Mouse (Mus musculus) lung, adult 2 months (tissue): Measurements from ENCODE around the gene Sdf2. TPM values are rescaled to one million over a fixed set of nuclear protein-coding genes. Genes with fewer than 3 reads are reported as not detected.
A peak's percentile ranks its signal among the peaks of the same experiment; 100 is the strongest.

Experiments
- DNase-seq: peaks from one replicate; pipeline ENCODE4 v3.0.0; 2022
- H3K4me1 ChIP-seq: fragments of 200-500 bp; 2 replicates; pipeline ENCODE4 v1.6.1; 2011; ENCODE audit warnings: low read length; ENCODE audit not compliant: control insufficient read depth, insufficient read depth
- H3K4me3 ChIP-seq: fragments of 200-500 bp; replicated peaks from 2 replicates; pipeline ENCODE3; 2011; ENCODE audit warnings: low read depth, mild to moderate bottlenecking, control low read depth, low read length; ENCODE audit errors: extremely low read depth
- CTCF ChIP-seq: fragments of 200-500 bp; IDR thresholded peaks from 2 replicates; pipeline ENCODE4 v1.5.1; 2011; ENCODE audit warnings: mild to moderate bottlenecking, low read length, control low read depth; ENCODE audit not compliant: insufficient read depth
- POLR2A ChIP-seq: fragments of 200-500 bp; IDR thresholded peaks from 2 replicates; pipeline ENCODE4 v1.6.1; 2011; ENCODE audit warnings: low read depth, mild to moderate bottlenecking, control low read depth, low read length, borderline replicate concordance; ENCODE audit errors: extremely low read depth
- WGBS: fragments of 180-500 bp; shearing (Covaris S2); methylation state at CpG from one replicate; pipeline ENCODE4 v1.1.7; 2018; 5-methylcytosine and 5-hydroxymethylcytosine counted together
- polyA plus RNA-seq: library from polyadenylated mRNA; depleted of rRNA; stranded (reverse); fragments of >200 nt; gene quantifications from 2 replicates; pipeline ENCODE4 v1.2.3, GENCODE M21; 2012; rRNA removed

The Sdf2 gene
- 67.6 and 81.7 TPM in 2 replicates for polyA plus RNA-seq

GRCm38 (mm10) chr11:78245627-78246317, at the start of gene Sdf2, which contains the start of gene Supt6:
TSS of gene Sdf2 (plus strand) at chr11:78245746.
TSS of gene Supt6 (minus strand) at chr11:78245987.
- Histone ChIP-seq H3K4me3 (peak within 1 kb of the TSS; percentile 98), H3K4me1 (peaks cover 4% of the 10 kb centered on the region)
- DNase-seq = peak; percentile 92
- TF ChIP-seq CTCF (no peak), POLR2A (peak; percentile 91)
- under 1% methylated on average over 50 of the region's 50 CpGs for WGBS

GRCm38 (mm10) chr11:78202372-78202771, 43.2 kb upstream of the Sdf2 start:
- no peak for TF ChIP-seq POLR2A
- no peak for TF ChIP-seq CTCF
- Histone ChIP-seq H3K4me1 (no peaks in the 10 kb centered on the region), H3K4me3 (no peak overlapping the region)
- no peak for DNase-seq
- WGBS = 91% methylated on average over 3 of the region's 3 CpGs

GRCm38 (mm10) chr11:78204287-78204686, 41.3 kb upstream of the Sdf2 start:
- H3K4me1 ChIP-seq = no peaks in the 10 kb centered on the region
- TF ChIP-seq CTCF = no peak
- no peak for TF ChIP-seq POLR2A
- WGBS = 79% methylated on average over 6 of the region's 6 CpGs
- DNase-seq = no peak
- no peak overlapping the region for H3K4me3 ChIP-seq

- DNase-seq = no peak
- TF ChIP-seq POLR2A (no peak), CTCF (no peak)
- Histone ChIP-seq H3K4me3 (no peak overlapping the region), H3K4me1 (no peaks in the 10 kb centered on the region)
- WGBS = 77% methylated on average over 13 of the region's 13 CpGs
Observed at GRCm38 (mm10) chr11:78205361-78206206, 40.0 kb upstream of the Sdf2 start.

GRCm38 (mm10) chr11:78207190-78207589, 38.4 kb upstream of the Sdf2 start:
- TF ChIP-seq POLR2A (no peak), CTCF (no peak)
- 91% methylated on average over 7 of the region's 7 CpGs for WGBS
- no peaks in the 10 kb centered on the region for H3K4me1 ChIP-seq
- H3K4me3 ChIP-seq = no peak overlapping the region
- DNase-seq = no peak

DNA sequence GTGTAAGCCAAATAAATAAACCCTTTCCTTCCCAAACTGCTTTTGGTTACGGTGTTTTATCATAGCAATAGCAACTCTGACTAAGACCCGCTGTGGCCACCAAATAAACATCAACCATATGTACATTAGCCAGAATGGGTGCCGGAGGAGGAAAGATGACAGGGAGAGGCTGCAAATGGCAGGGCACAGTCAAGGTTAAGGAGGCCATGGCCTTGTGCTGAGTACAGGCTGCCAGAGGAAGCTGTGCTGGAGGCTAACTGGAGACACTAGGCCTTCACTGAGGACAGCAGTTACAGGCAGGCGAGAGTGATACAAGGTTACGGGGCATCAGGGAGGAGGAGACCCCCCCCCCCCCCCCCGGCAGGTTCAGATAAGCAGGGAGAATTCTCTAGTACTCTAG, 35.7 kb upstream of the Sdf2 start:
- Histone ChIP-seq H3K4me3 (no peak overlapping the region), H3K4me1 (no peaks in the 10 kb centered on the region)
- TF ChIP-seq POLR2A (no peak), CTCF (no peak)
- 81% methylated on average over 6 of the region's 6 CpGs for WGBS
- DNase-seq = no peak

GRCm38 (mm10) chr11:78210615-78211014, 34.9 kb upstream of the Sdf2 start:
- Histone ChIP-seq H3K4me3 (no peak overlapping the region), H3K4me1 (no peaks in the 10 kb centered on the region)
- TF ChIP-seq CTCF = no peak
- TF ChIP-seq POLR2A = no peak
- no peak for DNase-seq
- 53% methylated on average over 7 of the region's 7 CpGs for WGBS

DNA sequence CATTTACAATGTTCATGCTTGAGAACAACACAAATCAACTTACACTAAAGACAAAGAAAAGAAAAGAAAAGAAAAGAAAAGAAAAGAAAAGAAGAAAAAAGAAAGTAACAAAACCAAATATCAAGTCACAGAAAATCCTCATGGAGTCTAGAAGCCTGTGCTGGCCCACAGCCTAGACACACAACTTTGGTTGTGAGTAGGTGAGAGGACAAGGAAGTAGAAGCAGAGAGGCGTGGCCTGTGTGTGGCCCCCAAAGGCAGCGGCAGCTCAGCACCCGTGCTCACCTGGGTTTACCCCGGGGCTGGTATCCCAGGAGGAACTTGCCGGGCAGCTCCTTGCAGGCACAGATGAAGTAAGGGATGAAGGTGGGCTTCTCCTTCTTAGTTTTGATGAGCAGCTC, 34.0 kb upstream of the Sdf2 start:
- no peak for DNase-seq
- 65% methylated on average over 5 of the region's 5 CpGs for WGBS
- TF ChIP-seq POLR2A = no peak
- no peak for TF ChIP-seq CTCF
- no peak overlapping the region for H3K4me3 ChIP-seq
- no peaks in the 10 kb centered on the region for H3K4me1 ChIP-seq

GRCm38 (mm10) chr11:78213086-78213817, 32.3 kb upstream of the Sdf2 start:
- no peak for DNase-seq
- Histone ChIP-seq H3K4me3 (no peak overlapping the region), H3K4me1 (no peaks in the 10 kb centered on the region)
- TF ChIP-seq POLR2A (no peak), CTCF (no peak)
- 74% methylated on average over 14 of the region's 14 CpGs for WGBS
